Mouse (Mus musculus): ENCODE measurements around the gene Zdhhc8. TPM values are rescaled to one million over a fixed set of nuclear protein-coding genes. Genes with fewer than 3 reads are reported as not detected.

The Zdhhc8 gene
- 1 to 10 TPM; 7.2 to 9.1 TPM for polyA plus RNA-seq (2017; shearing (Covaris generic))

GRCm38 (mm10) chr16:18234671-18235388, at the start of gene Zdhhc8:
Gene Zdhhc8, minus strand, starts transcription at chr16:18235136.

DNA sequence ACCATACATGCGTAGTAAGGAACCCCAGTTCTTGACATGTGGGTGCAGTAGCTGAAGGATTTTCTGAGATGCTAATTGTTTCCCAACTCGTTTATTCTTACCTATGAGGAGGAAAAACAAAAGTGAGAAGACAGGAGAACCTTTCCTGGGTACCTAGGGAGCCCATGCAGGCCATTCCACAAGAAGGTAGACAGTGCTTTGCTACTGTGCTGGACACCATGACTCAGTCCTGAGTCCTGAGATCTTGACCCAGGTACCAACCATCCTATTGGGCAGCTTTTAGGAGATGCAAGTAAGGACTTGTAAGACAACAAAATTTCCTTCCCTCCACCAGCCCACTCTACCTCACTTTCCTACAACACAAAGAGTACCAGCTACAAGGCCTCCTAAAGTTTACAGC, 23.3 kb upstream of the Zdhhc8 start, which contains the start of gene Gm49776:
TSS of gene Gm49776 (minus strand) at position 101 of the 400 bp plus-strand sequence.

DNA sequence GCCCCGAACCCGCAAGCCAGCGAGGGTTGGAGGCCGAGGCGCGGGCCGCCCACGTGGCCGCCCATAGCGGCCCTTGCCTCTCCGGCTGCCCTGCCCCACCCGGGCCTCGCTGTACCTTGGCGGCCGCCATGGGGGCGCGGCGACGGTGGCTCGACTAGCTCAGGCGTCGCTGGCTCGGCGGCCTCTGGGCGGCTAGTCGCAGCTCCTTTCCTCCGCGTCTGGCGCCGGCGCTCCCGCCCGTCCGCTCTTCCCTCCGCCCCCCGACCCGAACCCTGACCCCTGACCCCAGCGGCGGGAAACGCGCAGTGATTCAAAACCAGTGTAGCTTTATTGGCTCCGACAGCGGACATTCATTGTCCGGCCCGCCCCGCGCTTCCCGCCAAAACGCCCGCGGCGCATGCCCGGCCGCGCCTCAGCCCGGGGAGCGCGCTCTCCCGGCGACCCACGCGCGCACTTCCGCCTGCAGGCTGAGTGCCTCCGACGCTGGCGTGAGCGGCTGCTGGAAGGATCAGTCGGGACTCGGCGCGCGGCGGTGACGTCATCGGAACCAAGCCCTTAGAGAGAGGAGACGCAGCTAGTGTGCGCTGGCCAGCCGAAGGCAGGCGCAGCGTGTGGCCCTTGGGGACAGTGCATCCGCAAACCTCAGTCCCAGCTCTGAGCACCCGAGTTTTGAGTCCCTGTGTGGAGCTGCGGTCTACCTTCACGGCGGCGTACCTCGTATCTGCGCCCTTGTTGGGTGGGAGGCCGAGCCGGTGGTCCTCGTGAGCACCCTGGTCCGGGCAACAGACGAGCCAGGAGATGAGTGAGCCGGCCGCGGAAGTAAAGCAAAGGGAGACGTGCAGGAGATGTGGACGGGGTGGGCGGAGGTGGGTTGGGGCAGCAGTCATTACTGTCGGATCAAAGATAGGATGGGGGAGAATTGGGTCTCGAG, 13.8 kb upstream of the Zdhhc8 start, which contains the start of the genes Trmt2a and Ranbp1:
TSS of gene Trmt2a (plus strand) at position 247 of the 931 bp plus-strand sequence.
TSS of gene Ranbp1 (minus strand) at position 300 of the 931 bp plus-strand sequence.

GRCm38 (mm10) chr16:18217579-18217978, 17.4 kb downstream of the Zdhhc8 start, which contains the start of gene Ccdc188:
Gene Ccdc188, plus strand, starts transcription at chr16:18217879.

Other genes starting within 250 kb of the Zdhhc8 start
- gene Dgcr6, start 182.3 kb downstream of the Zdhhc8 start, polyA plus RNA-seq (2017; shearing (Covaris generic)) = 10 to 100 TPM; 30.2 to 32.6 TPM
- 1 to 10 TPM; 3.7 to 5.0 TPM for gene Prodh, start 144.9 kb downstream of the Zdhhc8 start, polyA plus RNA-seq (2017; shearing (Covaris generic))
- not detected for gene Rtn4r, start 107.5 kb downstream of the Zdhhc8 start, polyA plus RNA-seq (2017; shearing (Covaris generic))
- not detected for gene Ccdc188, start 17.3 kb downstream of the Zdhhc8 start, polyA plus RNA-seq (2017; shearing (Covaris generic))
- gene Trmt2a, start 13.5 kb upstream of the Zdhhc8 start, polyA plus RNA-seq (2017; shearing (Covaris generic)) = 100 to 1,000 TPM in 1 of 2 experiments, 10 to 100 TPM in 1; 98.1 to 127 TPM
- gene Ranbp1, start 13.6 kb upstream of the Zdhhc8 start, polyA plus RNA-seq (2017; shearing (Covaris generic)) = 100 to 1,000 TPM; 216 to 273 TPM
- not detected for gene Gm49776, start 23.2 kb upstream of the Zdhhc8 start, polyA plus RNA-seq (2017; shearing (Covaris generic))
- 10 to 100 TPM; 26.5 to 37.7 TPM for gene Dgcr8, start 54.1 kb upstream of the Zdhhc8 start, polyA plus RNA-seq (2017; shearing (Covaris generic))
- 10 to 100 TPM; 58.5 to 71.9 TPM for gene Tango2, start 113.0 kb upstream of the Zdhhc8 start, polyA plus RNA-seq (2017; shearing (Covaris generic))
- gene Arvcf, start 113.0 kb upstream of the Zdhhc8 start, polyA plus RNA-seq (2017; shearing (Covaris generic)) = 1 to 10 TPM; 1.1 to 1.7 TPM
- gene Txnrd2, start 191.2 kb upstream of the Zdhhc8 start, polyA plus RNA-seq (2017; shearing (Covaris generic)) = 10 to 100 TPM; 30.2 to 39.9 TPM
- gene Comt, start 191.7 kb upstream of the Zdhhc8 start, polyA plus RNA-seq (2017; shearing (Covaris generic)) = 10 to 100 TPM; 42.9 to 67.2 TPM

All from inflammation-experienced regulatory T-cells (primary cell).